Mouse (Mus musculus) 3134 (cell line): Measurements from ENCODE around the gene Wdr5.

Experiments used
- DNase-seq: peaks from one replicate; pipeline ENCODE4 v3.0.0-alpha.2; 2011; ENCODE audit warnings: low spot score; ENCODE audit not compliant: insufficient read length; ENCODE audit errors: extremely low read depth

The Wdr5 gene

GRCm38 (mm10) chr2:27514639-27515328, at the start of gene Wdr5:
Gene Wdr5, plus strand, starts transcription at chr2:27515157.
- peak; percentile 96 for DNase-seq

GRCm38 (mm10) chr2:27469292-27469990, 45.5 kb upstream of the Wdr5 start:
- DNase-seq, result no peak

GRCm38 (mm10) chr2:27469991-27470355, 45.0 kb upstream of the Wdr5 start:
- DNase-seq, result no peak

GRCm38 (mm10) chr2:27470535-27470934, 44.4 kb upstream of the Wdr5 start:
- DNase-seq, result no peak

GRCm38 (mm10) chr2:27471170-27471584, 43.8 kb upstream of the Wdr5 start:
- no peak for DNase-seq

GRCm38 (mm10) chr2:27473061-27473765, 41.7 kb upstream of the Wdr5 start:
- DNase-seq, result no peak

- DNase-seq, result no peak
Observed at GRCm38 (mm10) chr2:27473911-27474310, 41.0 kb upstream of the Wdr5 start.

GRCm38 (mm10) chr2:27474621-27475484, 40.1 kb upstream of the Wdr5 start:
- DNase-seq, result peak; percentile 72

- peak; percentile 94 for DNase-seq
Observed at GRCm38 (mm10) chr2:27475495-27476302, 39.3 kb upstream of the Wdr5 start.

GRCm38 (mm10) chr2:27476303-27477192, 38.4 kb upstream of the Wdr5 start:
- DNase-seq, result no peak

GRCm38 (mm10) chr2:27479821-27480220, 35.1 kb upstream of the Wdr5 start:
- DNase-seq, result no peak

- no peak for DNase-seq
Observed at GRCm38 (mm10) chr2:27480367-27480766, 34.6 kb upstream of the Wdr5 start.

- no peak for DNase-seq
Observed at GRCm38 (mm10) chr2:27482265-27482861, 32.6 kb upstream of the Wdr5 start.

GRCm38 (mm10) chr2:27486725-27487124, 28.2 kb upstream of the Wdr5 start:
- no peak for DNase-seq

GRCm38 (mm10) chr2:27487336-27488049, 27.5 kb upstream of the Wdr5 start:
- DNase-seq, result no peak

GRCm38 (mm10) chr2:27488362-27488761, 26.6 kb upstream of the Wdr5 start:
- DNase-seq, result no peak

GRCm38 (mm10) chr2:27490939-27491338, 24.0 kb upstream of the Wdr5 start:
- DNase-seq, result no peak

- no peak for DNase-seq
Observed at GRCm38 (mm10) chr2:27493971-27494370, 21.0 kb upstream of the Wdr5 start.
